Mouse (Mus musculus): ENCODE measurements around the gene Adamtsl5.

DNA sequence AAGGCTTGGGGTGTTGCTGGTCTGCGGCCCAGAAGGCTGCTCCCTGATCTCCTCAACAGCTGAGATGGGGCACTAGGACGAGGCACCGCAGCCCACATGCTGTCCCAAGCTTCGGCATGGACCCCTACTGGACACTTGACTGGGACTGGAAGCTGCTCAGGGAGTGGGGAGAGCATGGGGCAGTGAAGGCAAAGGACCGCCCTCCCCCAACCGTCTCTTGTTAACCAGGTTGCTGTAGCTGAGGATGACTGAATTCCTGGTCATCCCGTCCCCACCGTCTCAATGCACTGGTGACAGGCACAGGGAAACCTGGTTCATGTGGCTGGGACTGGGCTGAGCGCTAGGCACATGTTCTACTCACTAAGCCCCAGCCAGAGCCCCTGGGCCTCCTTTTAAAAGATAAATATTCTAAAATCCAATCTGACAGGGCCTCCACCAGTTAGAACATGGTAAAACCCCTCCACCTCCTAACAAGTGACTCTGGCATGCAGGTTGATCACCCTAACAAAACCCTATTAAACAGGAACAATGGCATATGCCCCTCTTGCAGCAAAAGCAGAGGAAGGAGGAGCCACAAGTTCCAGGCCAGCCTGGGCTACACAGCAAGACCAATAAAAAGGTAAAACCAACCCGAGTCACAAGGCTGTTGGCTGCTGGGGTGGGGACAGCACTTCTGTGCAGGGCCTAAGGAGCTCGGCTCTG is 48.8 kb upstream of the Adamtsl5 start:
- TF ChIP-seq CTCF (IDR thresholded peaks at IDR 0.05; ENCODE audit: borderline replicate concordance, insufficient read depth, low read depth, low read length) = no peak
- no peak for TF ChIP-seq POLR2A (IDR thresholded peaks at IDR 0.05; ENCODE audit: borderline replicate concordance, insufficient read depth, low read length)
